Mouse (Mus musculus): ENCODE results near the gene Chrnd. TPM values are rescaled to one million over a fixed set of nuclear protein-coding genes. Genes with fewer than 3 reads are reported as not detected.

The Chrnd gene
- polyA plus RNA-seq, 1 experiment from 2014 or later: not detected

DNA sequence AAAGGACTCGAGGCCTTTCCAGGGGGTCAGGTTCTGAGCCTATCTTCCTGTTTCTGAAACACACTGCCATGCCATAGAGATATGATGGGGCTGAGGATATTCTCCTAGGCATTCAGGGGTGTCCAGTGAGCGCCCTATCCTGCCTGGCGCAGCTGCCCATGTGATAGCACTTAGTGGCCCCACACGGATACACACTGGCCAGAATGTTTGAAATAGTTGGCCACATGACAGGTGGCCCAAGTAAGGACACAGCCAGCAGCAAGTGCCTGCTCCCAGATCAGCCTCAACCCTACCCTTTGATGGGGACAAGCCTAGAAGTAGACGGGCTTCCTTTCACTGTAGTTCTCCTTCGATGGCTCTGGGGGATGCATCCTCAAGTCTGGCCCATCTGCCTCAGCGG lies 14.1 kb downstream of the Chrnd start, which contains the start of gene Chrng:
Gene Chrng, plus strand, starts transcription at position 193 of the 400 bp plus-strand sequence.
- Histone ChIP-seq H3K4me3 (ENCODE audit: low read depth, low read length) (no peak within 1 kb of the TSS), H3K27me3 (replicated peaks; ENCODE audit: insufficient read depth, low read length) (0 out of 2 replicates have a peak, but pooled peaks cover 6% of the 10 kb centered on the region), H3K4me2 (replicated peaks; ENCODE audit: low read depth, low read length) (no peak within 1 kb of the TSS), H3K9me3 (ENCODE audit: low read length) (no peaks in the 10 kb centered on the region), H3K9ac (replicated peaks; ENCODE audit: low read depth) (no peak within 1 kb of the TSS), H3K36me3 (ENCODE audit: insufficient read depth, low read length) (no peaks in the 10 kb centered on the region), H3K27ac (ENCODE audit: low read length) (no peak within 1 kb of the TSS), H3K4me1 (ENCODE audit: insufficient read depth, low read depth, low read length) (no peaks in the 10 kb centered on the region)
- no peak for DNase-seq (ENCODE audit: low spot score)
- no peak for TF ChIP-seq CTCF (IDR thresholded peaks at IDR 0.05)
- TF ChIP-seq EP300 (IDR thresholded peaks at IDR 0.05): no peak
- no peak for ATAC-seq
- WGBS: 81% methylated on average over 7 of the region's 7 CpGs

- H3K4me1 ChIP-seq (ENCODE audit: insufficient read depth, low read depth, low read length): no peaks in the 10 kb centered on the region
- TF ChIP-seq EP300 (IDR thresholded peaks at IDR 0.05) (0 out of 2 replicates have a peak, but pooled peaks have one; percentile 28), CTCF (IDR thresholded peaks at IDR 0.05) (no peak)
These were observed 14.6 kb downstream of the Chrnd start for GRCm38 (mm10) chr1:87205038-87205437.

GRCm38 (mm10) chr1:87205502-87205901 lies 15.1 kb downstream of the Chrnd start:
- Histone ChIP-seq H3K27me3 (replicated peaks; ENCODE audit: insufficient read depth, low read length) (0 out of 2 replicates have a peak, but pooled peaks cover 6% of the 10 kb centered on the region), H3K9ac (replicated peaks; ENCODE audit: low read depth) (no peak overlapping the region)
- TF ChIP-seq CTCF (IDR thresholded peaks at IDR 0.05) (no peak), EP300 (IDR thresholded peaks at IDR 0.05) (no peak)

More at GRCm38 (mm10) chr1:87205038-87205437, 14.6 kb downstream of the Chrnd start:
- no peak overlapping the region for H3K27ac ChIP-seq (ENCODE audit: low read length)
- H3K27me3 ChIP-seq (replicated peaks; ENCODE audit: insufficient read depth, low read length): 0 out of 2 replicates have a peak, but pooled peaks cover 6% of the 10 kb centered on the region
- no peaks in the 10 kb centered on the region for H3K9me3 ChIP-seq (ENCODE audit: low read length)
- H3K9ac ChIP-seq (replicated peaks; ENCODE audit: low read depth): no peak overlapping the region
- DNase-seq (ENCODE audit: low spot score) (no peak), ATAC-seq (peak; percentile 52)
- no peak overlapping the region for H3K4me2 ChIP-seq (replicated peaks; ENCODE audit: low read depth, low read length)
- no peak overlapping the region for H3K4me3 ChIP-seq (ENCODE audit: low read depth, low read length)
- 44% methylated on average over 6 of the region's 6 CpGs for WGBS
- H3K36me3 ChIP-seq (ENCODE audit: insufficient read depth, low read length): no peaks in the 10 kb centered on the region

DNA sequence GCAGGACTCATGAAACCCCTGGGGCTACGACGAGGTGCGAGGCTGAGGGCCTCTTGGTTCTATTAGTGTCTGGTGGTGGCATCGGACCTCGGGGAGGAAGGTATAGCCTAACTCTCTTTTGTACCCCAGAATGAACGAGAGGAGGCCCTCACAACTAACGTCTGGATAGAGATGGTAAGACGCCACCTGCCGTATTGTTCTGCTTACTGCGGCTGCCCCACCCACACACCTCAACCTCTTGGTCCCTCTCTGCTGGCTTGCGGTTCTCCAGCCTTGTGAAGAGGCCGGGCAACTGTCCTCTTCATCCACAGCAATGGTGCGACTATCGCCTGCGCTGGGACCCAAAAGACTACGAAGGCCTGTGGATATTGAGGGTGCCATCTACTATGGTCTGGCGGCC lies 15.9 kb downstream of the Chrnd start:
- no peak overlapping the region for H3K4me2 ChIP-seq (replicated peaks; ENCODE audit: low read depth, low read length)
- DNase-seq (ENCODE audit: low spot score) (peak; percentile 20), ATAC-seq (no peak)
- H3K4me1 ChIP-seq (ENCODE audit: insufficient read depth, low read depth, low read length): no peaks in the 10 kb centered on the region
- no peaks in the 10 kb centered on the region for H3K9me3 ChIP-seq (ENCODE audit: low read length)
- WGBS: 25% methylated on average over 17 of the region's 17 CpGs
- H3K27ac ChIP-seq (ENCODE audit: low read length): no peak overlapping the region
- TF ChIP-seq CTCF (IDR thresholded peaks at IDR 0.05) (peak; percentile 56), EP300 (IDR thresholded peaks at IDR 0.05) (no peak)
- no peaks in the 10 kb centered on the region for H3K36me3 ChIP-seq (ENCODE audit: insufficient read depth, low read length)
- H3K9ac ChIP-seq (replicated peaks; ENCODE audit: low read depth): no peak overlapping the region
- H3K4me3 ChIP-seq (ENCODE audit: low read depth, low read length): no peak overlapping the region
- H3K27me3 ChIP-seq (replicated peaks; ENCODE audit: insufficient read depth, low read length): 0 out of 2 replicates have a peak, but pooled peaks cover 6% of the 10 kb centered on the region

More at GRCm38 (mm10) chr1:87205502-87205901, 15.1 kb downstream of the Chrnd start:
- Histone ChIP-seq H3K4me2 (replicated peaks; ENCODE audit: low read depth, low read length) (no peak overlapping the region), H3K9me3 (ENCODE audit: low read length) (no peaks in the 10 kb centered on the region), H3K36me3 (ENCODE audit: insufficient read depth, low read length) (no peaks in the 10 kb centered on the region), H3K4me3 (ENCODE audit: low read depth, low read length) (no peak overlapping the region), H3K27ac (ENCODE audit: low read length) (no peak overlapping the region), H3K4me1 (ENCODE audit: insufficient read depth, low read depth, low read length) (no peaks in the 10 kb centered on the region)
- DNase-seq (ENCODE audit: low spot score): no peak
- WGBS: 21% methylated on average over 3 of the region's 3 CpGs
- peak; percentile 73 for ATAC-seq

- TF ChIP-seq EP300 (IDR thresholded peaks at IDR 0.05) (no peak), CTCF (IDR thresholded peaks at IDR 0.05) (no peak)
- Histone ChIP-seq H3K4me1 (ENCODE audit: insufficient read depth, low read depth, low read length) (peaks cover 8% of the 10 kb centered on the region; the same call in 1 of the 2 replicates), H3K4me2 (replicated peaks; ENCODE audit: low read depth, low read length) (no peak overlapping the region), H3K36me3 (ENCODE audit: insufficient read depth, low read length) (no peaks in the 10 kb centered on the region), H3K9me3 (ENCODE audit: low read length) (no peaks in the 10 kb centered on the region), H3K9ac (replicated peaks; ENCODE audit: low read depth) (no peak overlapping the region), H3K27ac (ENCODE audit: low read length) (no peak overlapping the region), H3K4me3 (ENCODE audit: low read depth, low read length) (no peak overlapping the region), H3K27me3 (replicated peaks; ENCODE audit: insufficient read depth, low read length) (no peaks in the 10 kb centered on the region)
- DNase-seq (ENCODE audit: low spot score): no peak
- no peak for ATAC-seq
- WGBS: 75% methylated on average over 4 of the region's 4 CpGs
These were observed 21.0 kb downstream of the Chrnd start for GRCm38 (mm10) chr1:87211431-87211830.

DNA sequence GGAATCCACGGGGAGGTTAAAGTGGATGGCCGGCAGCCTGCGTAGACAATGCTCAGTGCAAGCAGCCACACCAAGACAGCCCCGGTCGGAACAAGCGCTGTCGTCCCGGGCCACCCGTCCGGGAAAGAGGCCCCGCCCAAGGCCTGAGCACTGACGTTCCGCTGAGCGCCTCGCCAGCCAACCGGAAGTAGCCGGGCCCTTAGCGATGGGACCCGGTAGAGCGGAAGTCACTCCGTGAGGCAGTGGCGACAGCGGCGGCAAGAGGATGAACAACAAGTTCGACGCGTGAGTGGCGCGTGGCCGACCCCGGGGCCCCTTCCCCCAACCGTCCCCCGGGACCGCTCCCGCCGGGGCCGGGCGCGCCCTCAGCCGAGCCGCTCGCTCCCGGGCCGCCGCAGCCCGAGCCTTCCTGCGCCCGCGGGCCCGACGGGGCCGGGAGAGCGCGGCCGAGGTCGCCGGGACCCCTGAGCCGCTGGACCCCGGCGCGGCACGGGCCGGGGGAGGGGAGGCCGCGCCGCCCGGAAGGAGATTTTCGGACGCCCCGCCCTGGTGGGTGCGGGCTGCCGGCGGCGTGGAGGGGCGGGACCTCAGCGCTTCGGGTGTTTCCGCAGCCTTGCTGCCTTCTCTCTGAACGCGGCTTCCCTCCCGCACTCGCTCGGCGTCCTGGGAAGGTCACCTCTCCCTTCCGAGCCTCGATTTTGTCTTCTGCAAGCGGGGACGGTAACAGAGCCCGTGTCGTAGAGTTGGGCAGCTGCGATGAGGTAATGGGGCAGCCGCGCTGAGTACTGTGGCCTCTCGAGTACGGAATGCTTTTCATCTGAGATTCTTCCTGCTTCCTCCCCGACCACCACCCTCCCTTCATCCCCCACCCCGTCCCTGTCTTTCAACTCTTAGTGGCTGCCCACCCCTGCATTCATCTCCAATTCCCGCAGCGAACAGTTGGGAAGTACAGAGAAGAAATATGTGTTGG lies 23.6 kb downstream of the Chrnd start, which contains the start of gene Eif4e2:
Gene Eif4e2, plus strand, starts transcription at position 180 of the 970 bp plus-strand sequence.
- Histone ChIP-seq H3K27me3 (replicated peaks; ENCODE audit: insufficient read depth, low read length) (no peaks in the 10 kb centered on the region), H3K9me3 (ENCODE audit: low read length) (no peaks in the 10 kb centered on the region), H3K4me1 (ENCODE audit: insufficient read depth, low read depth, low read length) (peaks cover 8% of the 10 kb centered on the region; the same call in 1 of the 2 replicates), H3K4me2 (replicated peaks; ENCODE audit: low read depth, low read length) (peak within 1 kb of the TSS; percentile 69), H3K36me3 (ENCODE audit: insufficient read depth, low read length) (no peaks in the 10 kb centered on the region), H3K9ac (replicated peaks; ENCODE audit: low read depth) (peak within 1 kb of the TSS; percentile 98), H3K27ac (ENCODE audit: low read length) (peak within 1 kb of the TSS; percentile 100), H3K4me3 (ENCODE audit: low read depth, low read length) (peak within 1 kb of the TSS; percentile 92)
- DNase-seq (ENCODE audit: low spot score) (peak; percentile 97), ATAC-seq (peak; percentile 99)
- TF ChIP-seq CTCF (IDR thresholded peaks at IDR 0.05): peak; percentile 25
- no peak for TF ChIP-seq EP300 (IDR thresholded peaks at IDR 0.05)
- 1% methylated on average over 56 of the region's 99 CpGs for WGBS
